Mouse (Mus musculus) E14TG2a.4 (cell line): Measurements from ENCODE around the gene Rnf215.

ENCODE experiments used
- H3K27me3 ChIP-seq: 2 replicates; pipeline ENCODE4 v1.6.1; 2014; ENCODE audit warnings: low read length, control low read depth; ENCODE audit not compliant: insufficient read depth
- H3K36me3 ChIP-seq: 2 replicates; pipeline ENCODE4 v1.6.1; 2014; ENCODE audit warnings: low read length, control low read depth; ENCODE audit not compliant: insufficient read depth
- H3K4me1 ChIP-seq: replicated peaks from 2 replicates; pipeline ENCODE4 v1.6.1; 2014; ENCODE audit warnings: low read depth, low read length, control low read depth
- H3K4me3 ChIP-seq: replicated peaks from 2 replicates; pipeline ENCODE4 v1.5.1; 2014; ENCODE audit warnings: mild to moderate bottlenecking, low read length
- H3K9me3 ChIP-seq: 2 replicates; pipeline ENCODE4 v1.6.1; 2014; ENCODE audit warnings: low read length, control low read depth
- CTCF ChIP-seq: conservative IDR thresholded peaks from 2 replicates; pipeline ENCODE4 v1.5.1; 2014; ENCODE audit warnings: low read length
- NANOG ChIP-seq: IDR thresholded peaks from 2 replicates; pipeline ENCODE4 v1.6.1; 2014; ENCODE audit warnings: borderline replicate concordance, low read length, mixed read lengths
- POU5F1 ChIP-seq: IDR thresholded peaks from 2 replicates; pipeline ENCODE4 v1.6.1; 2014; ENCODE audit warnings: low read length, borderline replicate concordance

The Rnf215 gene

DNA sequence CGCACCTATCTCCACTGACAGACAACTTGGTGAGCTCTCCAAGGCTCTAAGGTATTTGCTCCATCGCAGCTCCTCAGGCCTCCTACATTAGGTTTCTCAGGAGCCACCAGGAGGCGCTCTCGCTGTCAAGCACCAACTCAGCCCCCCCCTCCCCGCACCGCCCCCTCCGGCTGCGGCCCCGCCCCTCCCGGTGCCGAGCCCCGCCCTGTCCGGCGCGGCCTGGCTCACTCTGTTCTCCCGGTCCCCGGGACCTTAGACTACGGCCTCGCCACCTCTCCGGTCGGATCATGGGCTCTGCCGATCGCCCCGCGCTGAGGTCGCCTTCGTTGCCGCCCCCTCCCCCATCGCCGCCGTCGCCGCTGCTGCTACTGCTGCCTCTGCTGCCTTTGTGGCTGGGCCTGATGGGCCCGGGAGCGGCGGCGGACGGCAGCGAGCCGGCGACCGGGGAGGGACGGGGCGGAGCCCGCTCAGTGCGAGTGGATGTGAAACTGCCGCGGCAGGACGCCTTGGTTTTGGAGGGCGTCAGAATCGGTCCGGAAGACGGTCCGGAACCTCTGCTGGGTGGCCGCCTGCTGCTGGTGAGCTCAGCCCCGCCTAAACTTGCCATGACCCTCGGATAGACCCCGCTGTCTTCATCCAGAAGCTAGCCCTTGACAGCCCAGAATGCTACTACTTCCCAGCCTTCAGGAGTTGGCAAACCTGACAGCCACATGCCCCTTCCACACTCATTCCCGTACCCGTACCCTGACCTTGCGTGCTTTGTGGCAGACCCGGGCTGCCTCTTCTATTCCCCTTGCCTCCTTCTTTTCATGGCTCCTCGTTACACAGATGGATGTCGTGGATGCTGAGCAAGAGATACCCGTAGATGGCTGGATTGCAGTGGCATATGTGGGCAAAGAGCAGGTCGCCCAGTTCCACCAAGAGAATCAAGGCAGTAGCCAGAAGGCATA, at the start of gene Rnf215:
TSS of gene Rnf215 (plus strand) at position 217 of the 950 bp plus-strand sequence.
- Histone ChIP-seq H3K4me1 (peaks cover 35% of the 10 kb centered on the region), H3K9me3 (no peaks in the 10 kb centered on the region), H3K36me3 (peaks cover 30% of the 10 kb centered on the region), H3K27me3 (peaks cover 24% of the 10 kb centered on the region), H3K4me3 (peak within 1 kb of the TSS; percentile 92)
- TF ChIP-seq POU5F1 (no peak), CTCF (peak; percentile 46)

DNA sequence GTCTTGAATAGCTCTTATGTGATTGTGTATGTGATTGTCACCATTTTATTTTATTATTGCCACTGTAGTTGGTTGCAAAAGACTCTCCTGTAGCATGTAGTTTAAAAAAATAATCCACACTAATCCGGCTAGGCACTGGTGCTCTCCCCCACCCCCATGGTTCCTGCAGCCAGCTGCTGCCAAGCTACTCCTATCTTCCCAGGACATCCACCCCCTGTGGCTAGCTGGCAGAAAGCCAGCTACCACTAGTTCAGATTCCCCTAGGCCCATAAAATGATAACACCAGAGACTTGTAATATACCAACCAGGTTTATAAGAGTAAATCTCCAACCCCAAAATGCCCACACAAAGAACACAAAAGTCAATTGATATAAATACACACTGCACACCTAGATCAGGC, 48.8 kb upstream of the Rnf215 start:
- Histone ChIP-seq H3K36me3 (peaks cover 7% of the 10 kb centered on the region), H3K4me1 (no peaks in the 10 kb centered on the region), H3K4me3 (no peak overlapping the region), H3K27me3 (peaks cover 6% of the 10 kb centered on the region; the same call in 1 of the 2 replicates), H3K9me3 (peaks cover 26% of the 10 kb centered on the region)
- TF ChIP-seq POU5F1 = no peak
- TF ChIP-seq CTCF = no peak
- no peak for TF ChIP-seq NANOG

DNA sequence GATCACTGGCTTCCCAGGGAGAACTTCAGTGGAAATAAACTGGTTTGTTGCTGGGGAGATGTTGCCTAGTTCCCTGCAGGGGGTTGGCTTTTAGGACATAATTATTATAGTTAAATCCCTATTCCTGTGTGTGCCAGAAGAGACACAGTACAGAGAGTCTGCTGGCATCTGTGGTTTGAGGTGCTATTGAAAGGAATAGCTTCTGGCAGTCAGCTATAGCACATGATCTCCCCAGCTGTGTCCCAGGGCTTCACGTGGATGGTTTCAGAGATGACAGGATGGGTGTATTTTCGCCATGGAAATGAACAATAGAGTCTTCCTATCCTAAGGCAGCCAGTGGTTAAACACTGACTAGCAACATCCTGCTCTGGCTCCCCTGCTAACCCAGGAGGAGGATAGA, 47.7 kb upstream of the Rnf215 start:
- H3K9me3 ChIP-seq = peaks cover 18% of the 10 kb centered on the region

DNA sequence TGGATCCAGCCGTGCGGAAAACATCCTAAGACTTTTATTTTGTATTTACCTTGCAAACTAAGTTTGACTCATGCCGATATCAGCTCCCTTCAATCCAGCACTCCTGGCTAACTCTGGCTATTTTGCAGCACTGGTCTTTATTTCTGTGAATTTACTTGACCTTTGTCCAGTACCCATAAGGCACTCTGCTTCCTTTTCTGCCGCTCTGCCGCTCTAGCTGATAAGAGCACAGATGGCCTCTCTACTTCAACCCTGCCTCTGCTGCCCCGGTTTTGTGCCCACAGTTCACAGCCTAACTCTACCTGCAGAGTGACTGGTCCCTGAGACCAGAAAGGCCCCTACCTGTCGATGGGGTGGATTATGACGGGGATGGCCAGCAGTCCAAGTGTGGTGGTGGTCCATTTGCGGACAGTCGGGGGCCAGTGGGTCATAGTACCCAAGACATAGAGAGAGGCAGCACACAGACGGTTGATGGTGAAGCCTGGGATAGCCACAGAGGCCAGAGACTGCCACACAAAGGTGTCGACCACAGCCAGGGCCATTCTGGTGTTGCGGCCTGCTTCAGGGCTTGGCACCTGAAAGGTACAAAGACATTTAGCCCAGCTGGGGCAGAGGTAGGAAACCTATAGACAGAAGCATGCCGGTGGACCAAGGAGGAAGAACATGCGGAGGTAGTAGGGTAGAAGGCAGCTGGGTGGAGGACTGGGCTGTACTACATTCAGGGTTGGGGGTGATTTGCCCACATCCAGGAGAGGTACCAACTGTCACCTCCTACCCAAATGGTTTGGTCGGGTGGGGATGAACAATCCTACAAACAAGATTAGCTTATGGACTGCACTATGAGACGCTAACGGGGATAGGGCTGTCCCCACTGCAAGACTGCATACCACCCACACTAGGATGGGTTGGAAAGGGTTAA, 41.3 kb upstream of the Rnf215 start:
- TF ChIP-seq CTCF (no peak), POU5F1 (no peak), NANOG (no peak)
- Histone ChIP-seq H3K36me3 (peaks cover 40% of the 10 kb centered on the region), H3K27me3 (no peaks in the 10 kb centered on the region), H3K4me1 (peaks cover 43% of the 10 kb centered on the region), H3K4me3 (peak overlapping the region; percentile 86), H3K9me3 (peaks cover 8% of the 10 kb centered on the region)

More for the DNA sequence above, 47.7 kb upstream of the Rnf215 start:
- Histone ChIP-seq H3K4me1 (no peaks in the 10 kb centered on the region), H3K27me3 (peaks cover 6% of the 10 kb centered on the region; the same call in 1 of the 2 replicates), H3K36me3 (peaks cover 17% of the 10 kb centered on the region), H3K4me3 (no peak overlapping the region)
- TF ChIP-seq POU5F1 = no peak
- TF ChIP-seq NANOG = no peak

DNA sequence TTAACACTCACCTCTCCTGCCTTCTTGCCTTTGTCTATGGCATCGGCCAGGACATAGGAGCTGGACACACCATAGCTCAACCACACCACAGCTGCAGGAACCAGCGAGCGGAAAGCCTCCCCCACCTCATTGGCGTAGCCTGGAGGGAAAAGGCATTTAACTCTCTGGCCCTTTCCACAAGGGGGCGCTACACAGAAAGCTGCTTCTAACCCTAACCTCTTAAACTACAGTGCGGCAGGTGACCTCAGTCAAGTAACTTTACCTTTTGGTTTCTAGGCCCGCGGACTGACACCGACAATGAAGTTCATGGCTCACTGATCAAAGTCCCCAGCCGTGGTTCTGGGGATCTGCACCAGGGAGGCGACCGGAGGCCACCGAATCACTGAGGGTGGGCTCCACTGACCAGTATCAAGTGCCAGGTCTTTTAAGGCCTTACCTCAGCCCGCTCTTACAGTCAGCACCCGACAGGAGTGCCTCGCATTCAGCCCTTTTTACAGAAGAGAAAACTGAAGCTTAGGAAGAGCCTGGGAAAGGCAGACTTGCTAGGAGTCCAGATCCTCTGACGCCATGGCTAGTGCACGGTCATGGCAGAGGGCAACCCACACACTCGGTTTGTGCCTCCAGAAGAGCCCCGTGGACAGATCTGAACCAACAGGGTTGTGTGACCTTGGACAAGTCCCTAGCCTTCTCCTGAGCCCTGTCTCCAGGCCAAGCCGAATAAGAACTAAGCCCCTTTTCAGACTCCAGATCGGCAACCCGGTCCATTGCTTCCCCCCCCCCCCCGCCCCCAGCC, 40.4 kb upstream of the Rnf215 start:
- H3K4me3 ChIP-seq = peak overlapping the region; percentile 86
- TF ChIP-seq CTCF = peak; percentile 85
- no peak for TF ChIP-seq NANOG

DNA sequence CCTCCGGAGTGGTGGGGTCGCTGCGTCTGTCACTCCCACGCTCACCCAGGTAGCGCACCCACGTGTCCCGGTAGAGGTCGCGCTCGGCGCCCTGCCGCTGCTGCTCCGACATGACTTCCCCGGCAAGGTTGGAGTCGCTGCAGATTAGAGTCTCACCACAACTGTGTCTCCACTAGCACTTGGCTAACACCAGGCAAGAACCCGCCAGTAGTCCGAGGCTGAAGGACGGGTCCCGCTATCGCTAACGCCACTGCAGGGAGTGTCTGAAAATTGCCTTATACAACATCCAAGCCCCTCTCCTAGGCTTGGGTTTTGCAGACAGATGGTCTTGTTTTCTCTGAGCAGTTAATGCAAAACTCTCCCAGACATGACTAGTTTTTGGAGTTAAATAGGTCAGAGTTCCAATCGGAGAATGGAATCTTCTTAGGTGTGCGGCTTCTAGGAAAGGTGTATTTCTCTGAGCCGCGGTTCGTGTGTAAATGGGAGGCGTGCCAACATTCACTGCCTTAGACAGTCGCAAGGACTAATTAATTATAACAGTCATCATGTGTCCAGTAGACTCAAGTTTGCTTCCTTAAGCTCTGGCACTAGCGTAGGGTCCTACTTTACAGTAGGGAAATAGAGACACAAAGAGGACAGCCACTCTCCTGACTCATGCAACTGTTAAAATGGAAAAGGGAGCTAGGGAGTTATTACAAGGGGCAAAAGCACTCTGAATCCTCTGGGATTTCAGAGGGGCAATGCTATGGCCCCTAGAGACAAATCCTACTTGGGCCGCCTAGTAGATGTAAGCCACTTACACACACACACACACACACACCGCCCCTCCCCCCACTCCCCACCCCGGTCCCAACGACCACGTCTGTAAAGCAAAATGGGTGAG, 39.6 kb upstream of the Rnf215 start, which contains the start of gene Mtfp1:
TSS of gene Mtfp1 (minus strand) at position 275 of the 883 bp plus-strand sequence.
- Histone ChIP-seq H3K4me3 (peak within 1 kb of the TSS; percentile 86), H3K36me3 (peaks cover 49% of the 10 kb centered on the region), H3K4me1 (peaks cover 55% of the 10 kb centered on the region), H3K9me3 (peaks cover 8% of the 10 kb centered on the region), H3K27me3 (no peaks in the 10 kb centered on the region)
- TF ChIP-seq NANOG = no peak
- TF ChIP-seq POU5F1 = no peak
- TF ChIP-seq CTCF = no peak

More for the DNA sequence above, 40.4 kb upstream of the Rnf215 start:
- H3K9me3 ChIP-seq = peaks cover 8% of the 10 kb centered on the region
- H3K27me3 ChIP-seq = no peaks in the 10 kb centered on the region
- peaks cover 52% of the 10 kb centered on the region for H3K4me1 ChIP-seq
- H3K36me3 ChIP-seq = peaks cover 45% of the 10 kb centered on the region
